19 mouse cellular contexts compared by ENCODE assay signal in the genomic region with DNA sequence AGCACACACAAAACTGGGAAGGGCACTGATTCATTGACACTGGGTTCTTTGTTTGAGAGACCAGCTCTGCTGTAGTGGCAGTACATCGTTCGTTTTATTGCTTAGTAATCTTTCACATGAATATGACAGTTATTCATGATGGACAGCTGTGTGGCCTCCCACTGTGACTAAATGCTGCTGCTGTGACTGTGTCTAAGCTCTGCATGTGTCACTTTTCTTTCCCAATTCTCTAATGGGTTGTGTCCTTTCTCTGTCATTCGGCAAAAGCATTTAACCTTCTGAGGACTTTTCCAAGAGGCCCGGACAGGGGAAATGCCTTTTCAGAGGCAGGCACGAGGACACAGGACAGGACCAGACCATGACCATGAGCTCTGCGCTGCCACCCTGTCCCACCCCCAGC. TPM values are rescaled to one million over a fixed set of nuclear protein-coding genes. Genes with fewer than 3 reads are reported as not detected.
"Had no signal": no experiment of that assay in that cellular context is flagged by ENCODE, and none has a peak within 500 bp of the region (broad histone marks: within the 10 kb centered on the region; RNA-seq: fewer than 3 reads in every experiment).

No protein-coding gene starts in this region.

- H3K9ac ChIP-seq: lung, embryonic 14.5 days; midbrain, embryonic 12.5 days; neural tube, embryonic 13.5 days; neural tube, embryonic 15.5 days; stomach, embryonic 15.5 days had no signal

- H3K4me1 ChIP-seq: midbrain, embryonic 10.5 days; midbrain, embryonic 12.5 days; neural tube, embryonic 13.5 days; neural tube, embryonic 15.5 days; stomach, embryonic 15.5 days had no signal

- ATAC-seq: midbrain, embryonic 16.5 days had no signal

- H3K27ac ChIP-seq: midbrain, embryonic 10.5 days; midbrain, embryonic 12.5 days; neural tube, embryonic 13.5 days; neural tube, embryonic 15.5 days; stomach, embryonic 15.5 days; stomach, postnatal 0 days had no signal

- H3K27me3 ChIP-seq: midbrain, embryonic 12.5 days; neural tube, embryonic 13.5 days; neural tube, embryonic 15.5 days; stomach, embryonic 15.5 days had no signal

- H3K9me3 ChIP-seq: midbrain, embryonic 10.5 days; midbrain, embryonic 12.5 days; neural tube, embryonic 13.5 days; neural tube, embryonic 15.5 days; stomach, embryonic 15.5 days had no signal

- H3K4me3 ChIP-seq: midbrain, embryonic 10.5 days; midbrain, embryonic 12.5 days; myocyte; neural tube, embryonic 13.5 days; neural tube, embryonic 15.5 days; stomach, embryonic 15.5 days had no signal

- H3K4me2 ChIP-seq: lung, embryonic 14.5 days; midbrain, embryonic 12.5 days; neural tube, embryonic 13.5 days; neural tube, embryonic 15.5 days; stomach, embryonic 15.5 days had no signal

- DNase-seq: lung, adult 18-20 months; lung, embryonic 14.5 days; lung, postnatal 10 days; lung, postnatal 4 days; midbrain, embryonic 14.5 days; right cerebral cortex, postnatal 14 days; thymus, adult 2 months; thymus, postnatal 25 days; thymus, postnatal 4 days had no signal

RNA-seq across cellular contexts. Expression of gene Prrt3, which starts 12.2 kb away (rescaled TPM):
- total RNA-seq: megakaryocyte-erythroid progenitor cell, adult 5-6 weeks had no signal

RNA-seq across cellular contexts. Expression of gene Il17rc, which starts 42.7 kb away (rescaled TPM):
- total RNA-seq: megakaryocyte, adult 5-6 weeks; megakaryocyte-erythroid progenitor cell, adult 5-6 weeks had no signal
